Mouse (Mus musculus) spleen, adult 2 months (tissue): ENCODE results near the gene Wasf2. TPM values are rescaled to one million over a fixed set of nuclear protein-coding genes. Genes with fewer than 3 reads are reported as not detected.

ENCODE experiments used
- DNase-seq, 2 experiments: peaks; one replicate each; pipeline versions ENCODE4 v3.0.0 to v3.0.0-alpha.2; 2012 to 2021; ENCODE audit warnings: low spot score in 2 of 2, low read depth in 1 of 2
- H3K27ac ChIP-seq: fragments of 200-500 bp; 2 replicates; pipeline ENCODE4 v1.5.1; 2012; ENCODE audit warnings: low read length, inconsistent platforms; ENCODE audit not compliant: insufficient read depth
- H3K27me3 ChIP-seq: fragments of 200-500 bp; 2 replicates; pipeline ENCODE4 v1.6.1; 2012; ENCODE audit warnings: mild to moderate bottlenecking, moderate library complexity, low read length, inconsistent platforms; ENCODE audit not compliant: control insufficient read depth, insufficient read depth
- H3K36me3 ChIP-seq: fragments of 200-500 bp; 2 replicates; pipeline ENCODE4 v1.6.1; 2012; ENCODE audit warnings: mild to moderate bottlenecking, low read length, inconsistent platforms; ENCODE audit not compliant: control insufficient read depth, insufficient read depth
- H3K4me1 ChIP-seq: fragments of 200-500 bp; 2 replicates; pipeline ENCODE4 v1.6.1; 2011; ENCODE audit warnings: inconsistent platforms; ENCODE audit not compliant: control insufficient read depth, insufficient read depth, insufficient read length
- H3K4me3 ChIP-seq: fragments of 200-500 bp; 2 replicates; pipeline ENCODE4 v1.5.1; 2011; ENCODE audit warnings: mild to moderate bottlenecking, inconsistent platforms; ENCODE audit not compliant: insufficient read depth, insufficient read length; ENCODE audit errors: extremely low read depth
- CTCF ChIP-seq: fragments of 200-500 bp; IDR thresholded peaks from 2 replicates; pipeline ENCODE4 v1.5.1; 2011; ENCODE audit warnings: mild to moderate bottlenecking, inconsistent platforms; ENCODE audit not compliant: insufficient read depth, insufficient read length, insufficient replicate concordance; ENCODE audit errors: extremely low read depth
- POLR2A ChIP-seq: fragments of 200-500 bp; IDR thresholded peaks from 2 replicates; pipeline ENCODE4 v1.6.1; 2011; ENCODE audit warnings: low read depth, low read length, inconsistent platforms
- WGBS: fragments of 180-500 bp; shearing (Covaris S2); methylation state at CpG from one replicate; pipeline ENCODE4 v1.1.7; 2018; 5-methylcytosine and 5-hydroxymethylcytosine counted together
- polyA plus RNA-seq: library from polyadenylated mRNA; depleted of rRNA; stranded (reverse); fragments of >200 nt; gene quantifications from 2 replicates; pipeline ENCODE4 v1.2.3, GENCODE M21; 2012

Wasf2 gene
- polyA plus RNA-seq, 1 experiment: 76.2 TPM

- DNase-seq: peak in 1 of 2 experiments; percentile 59
- no peak overlapping the region for H3K4me3 ChIP-seq
- WGBS: 17% methylated on average over 5 of the region's 5 CpGs
These were observed 87.3 kb downstream of the Wasf2 start for GRCm38 (mm10) chr4:133217641-133218040.

GRCm38 (mm10) chr4:133218745-133219144 is 88.4 kb downstream of the Wasf2 start:
- H3K27me3 ChIP-seq: no peaks in the 10 kb centered on the region
- H3K27ac ChIP-seq: no peak overlapping the region
- H3K4me3 ChIP-seq: no peak overlapping the region
- TF ChIP-seq POLR2A: no peak
- TF ChIP-seq CTCF: no peak
- no peaks in the 10 kb centered on the region for H3K36me3 ChIP-seq
- no peaks in the 10 kb centered on the region for H3K4me1 ChIP-seq
- DNase-seq: no peak
- WGBS: 88% methylated on average over 3 of the region's 3 CpGs

More at GRCm38 (mm10) chr4:133217641-133218040, 87.3 kb downstream of the Wasf2 start:
- peaks cover under 1% of the 10 kb centered on the region; the same call in 1 of the 2 replicates for H3K27me3 ChIP-seq
- H3K4me1 ChIP-seq: no peaks in the 10 kb centered on the region
- TF ChIP-seq CTCF (peak; percentile 75; the same call in 1 of the 2 replicates), POLR2A (no peak)
- H3K27ac ChIP-seq: no peak overlapping the region
- H3K36me3 ChIP-seq: no peaks in the 10 kb centered on the region

GRCm38 (mm10) chr4:133220656-133221055 is 90.4 kb downstream of the Wasf2 start:
- no peak for DNase-seq
- Histone ChIP-seq H3K27me3 (no peaks in the 10 kb centered on the region), H3K27ac (no peak overlapping the region), H3K4me1 (no peaks in the 10 kb centered on the region), H3K36me3 (no peaks in the 10 kb centered on the region), H3K4me3 (no peak overlapping the region)
- WGBS: 44% methylated on average over 25 of the region's 25 CpGs
- TF ChIP-seq CTCF (no peak), POLR2A (no peak)

- no peaks in the 10 kb centered on the region for H3K27me3 ChIP-seq
- no peak for DNase-seq
- no peak overlapping the region for H3K27ac ChIP-seq
- TF ChIP-seq POLR2A: no peak
- no peak for TF ChIP-seq CTCF
- no peak overlapping the region for H3K4me3 ChIP-seq
- H3K4me1 ChIP-seq: no peaks in the 10 kb centered on the region
- WGBS: 83% methylated on average over 8 of the region's 8 CpGs
- H3K36me3 ChIP-seq: no peaks in the 10 kb centered on the region
These were observed 91.4 kb downstream of the Wasf2 start for GRCm38 (mm10) chr4:133221701-133222100.

- Histone ChIP-seq H3K36me3 (no peaks in the 10 kb centered on the region), H3K4me1 (no peaks in the 10 kb centered on the region), H3K27ac (no peak overlapping the region), H3K4me3 (no peak overlapping the region), H3K27me3 (no peaks in the 10 kb centered on the region)
- no peak for DNase-seq
- TF ChIP-seq CTCF: no peak
- no peak for TF ChIP-seq POLR2A
- 85% methylated on average over 5 of the region's 5 CpGs for WGBS
These were observed 93.6 kb downstream of the Wasf2 start for GRCm38 (mm10) chr4:133223875-133224274.

DNA sequence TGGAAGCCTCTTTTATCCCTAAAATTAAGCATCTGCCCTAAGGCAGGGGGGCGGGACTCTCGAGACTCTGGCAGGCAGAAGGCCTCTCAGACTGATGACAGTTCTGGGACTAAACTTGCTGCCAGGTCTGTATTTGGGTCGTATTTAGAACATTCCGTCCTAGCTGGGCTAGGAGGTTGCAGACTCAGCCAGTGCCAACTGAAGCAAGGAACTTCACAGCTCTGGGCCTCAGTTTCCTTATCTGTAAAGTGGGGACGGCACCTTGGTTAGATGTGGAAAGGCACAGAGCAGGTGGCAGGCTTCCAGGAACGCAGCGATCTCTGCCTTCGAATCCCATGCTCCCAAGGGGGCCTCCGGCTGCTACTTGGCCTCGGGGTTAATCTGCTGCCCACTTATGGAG is 95.8 kb downstream of the Wasf2 start:
- Histone ChIP-seq H3K36me3 (no peaks in the 10 kb centered on the region), H3K27ac (no peak overlapping the region), H3K4me1 (no peaks in the 10 kb centered on the region), H3K27me3 (no peaks in the 10 kb centered on the region), H3K4me3 (no peak overlapping the region)
- DNase-seq: no peak
- 80% methylated on average over 10 of the region's 10 CpGs for WGBS
- TF ChIP-seq CTCF (no peak), POLR2A (no peak)

DNA sequence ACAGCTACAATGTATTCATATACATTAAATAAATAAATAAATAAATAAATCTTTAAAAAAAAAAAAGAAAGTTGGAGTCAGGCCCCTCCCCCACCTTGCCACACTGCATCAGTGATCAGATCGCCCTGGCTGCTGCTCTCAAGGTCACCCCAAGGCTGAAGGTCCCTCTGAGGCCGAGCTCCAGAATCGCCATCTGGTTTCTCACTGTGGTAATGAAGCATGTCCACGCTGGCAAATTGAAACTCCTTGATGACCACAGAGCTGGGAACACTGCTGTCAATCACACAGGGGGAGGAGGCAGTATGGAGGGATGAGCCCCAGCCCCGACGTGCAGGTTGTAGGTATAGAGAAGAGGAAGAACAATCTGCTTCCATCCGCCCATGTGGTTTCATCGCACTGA is 97.3 kb downstream of the Wasf2 start:
- no peak for TF ChIP-seq POLR2A
- TF ChIP-seq CTCF: no peak
- Histone ChIP-seq H3K36me3 (no peaks in the 10 kb centered on the region), H3K4me3 (no peak overlapping the region), H3K27me3 (no peaks in the 10 kb centered on the region), H3K27ac (no peak overlapping the region), H3K4me1 (no peaks in the 10 kb centered on the region)
- WGBS: 46% methylated on average over 8 of the region's 8 CpGs
- DNase-seq: no peak

GRCm38 (mm10) chr4:133229582-133229981 is 99.3 kb downstream of the Wasf2 start:
- 93% methylated on average over 8 of the region's 8 CpGs for WGBS

More at GRCm38 (mm10) chr4:133229582-133229981, 99.3 kb downstream of the Wasf2 start:
- DNase-seq: no peak
- Histone ChIP-seq H3K27ac (no peak overlapping the region), H3K36me3 (no peaks in the 10 kb centered on the region), H3K4me1 (no peaks in the 10 kb centered on the region), H3K27me3 (no peaks in the 10 kb centered on the region), H3K4me3 (no peak overlapping the region)
- no peak for TF ChIP-seq POLR2A
- no peak for TF ChIP-seq CTCF
